Mouse (Mus musculus): Measurements from ENCODE around the gene Apom.

GRCm38 (mm10) chr17:35094475-35095365 is 37.1 kb downstream of the Apom start:
- TF ChIP-seq CTCF (IDR thresholded peaks at IDR 0.05; ENCODE audit: extremely low read depth, insufficient read length, insufficient replicate concordance, low read depth, low read length) (no peak), POLR2A (IDR thresholded peaks at IDR 0.05; ENCODE audit: low read depth, low read length) (no peak)
